Mouse (Mus musculus) heart, postnatal 25 days (tissue): ENCODE data around the gene Uncx. TPM values are rescaled to one million over a fixed set of nuclear protein-coding genes. Genes with fewer than 3 reads are reported as not detected.

Experiments
- DNase-seq: peaks from one replicate; pipeline ENCODE4 v3.0.0; 2022; ENCODE audit warnings: low spot score
- intact Hi-C: fragments of 180-260 bp; cut with DNase I; formaldehyde crosslinking; loops from one replicate; pipeline ENCODE4 v1.15.1; 2025
- total RNA-seq, 2 experiments: library from RNA; stranded (reverse); gene quantifications; 2 replicates each; pipeline ENCODE4 v1.2.3; 2021

Uncx gene
- not detected for total RNA-seq

GRCm38 (mm10) chr5:139543214-139543613 is at the start of gene Uncx:
TSS of gene Uncx (plus strand) at chr5:139543494.
- DNase-seq = no peak
- intact Hi-C loops = no loop called here

GRCm38 (mm10) chr5:139493690-139494089 is 49.6 kb upstream of the Uncx start:
- intact Hi-C loops = no loop called here

DNA sequence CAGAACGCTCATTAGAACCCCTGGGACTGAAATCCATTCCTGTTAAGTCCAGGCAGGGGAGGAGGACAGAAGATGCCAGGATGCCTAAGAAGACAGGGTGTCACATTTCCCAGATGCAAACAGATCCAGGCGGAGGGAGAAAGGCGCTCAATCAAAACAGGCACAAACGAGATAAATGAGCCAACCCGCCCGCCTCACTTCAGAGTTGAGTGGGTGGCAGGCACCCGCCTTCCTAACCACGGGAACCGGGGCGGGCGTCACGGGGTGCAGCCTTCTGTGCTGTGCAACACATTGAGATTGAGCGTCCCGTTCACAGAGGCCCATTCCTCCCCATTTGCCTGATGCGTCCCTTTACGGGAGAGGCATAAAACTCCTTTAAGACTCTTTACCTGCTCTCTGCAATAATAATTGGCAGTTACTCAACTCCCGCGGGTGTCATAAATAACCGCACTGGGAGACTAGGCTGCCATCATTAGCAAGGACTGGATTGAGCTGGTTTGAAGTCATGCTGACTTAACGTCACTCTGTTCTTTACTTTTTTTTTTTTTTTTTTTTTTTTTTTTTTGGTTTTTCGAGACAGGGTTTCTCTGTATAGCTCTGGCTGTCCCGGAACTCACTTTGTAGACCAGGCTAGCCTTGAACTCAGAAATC is 48.1 kb upstream of the Uncx start:
- no peak for DNase-seq
- intact Hi-C loops = no loop called here

More at GRCm38 (mm10) chr5:139493690-139494089, 49.6 kb upstream of the Uncx start:
- DNase-seq = no peak

DNA sequence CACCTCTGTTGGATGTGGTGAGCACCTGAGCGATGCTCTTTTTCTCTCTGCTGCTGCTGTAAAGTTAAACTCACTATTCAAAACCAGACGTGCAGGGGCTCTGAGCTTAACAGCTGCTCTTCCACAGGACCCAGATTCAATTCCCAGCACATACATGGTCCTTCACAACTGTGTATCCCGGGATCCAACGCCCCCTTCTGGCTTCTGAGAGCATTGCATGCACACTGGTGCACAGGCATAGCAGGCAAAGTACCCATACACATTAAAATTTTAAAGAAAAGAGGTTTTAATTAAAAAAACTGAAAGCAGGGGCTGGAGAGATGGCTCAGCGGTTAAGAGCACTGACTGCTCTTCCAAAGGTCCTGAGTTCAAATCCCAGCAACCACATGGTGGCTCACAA is 46.4 kb upstream of the Uncx start:
- intact Hi-C loops = no loop called here
- no peak for DNase-seq

GRCm38 (mm10) chr5:139498791-139499190 is 44.5 kb upstream of the Uncx start:
- intact Hi-C loops = no loop called here
- no peak for DNase-seq

- intact Hi-C loops = no loop called here
- no peak for DNase-seq
Measured at GRCm38 (mm10) chr5:139502281-139502680, 41.0 kb upstream of the Uncx start.

DNA sequence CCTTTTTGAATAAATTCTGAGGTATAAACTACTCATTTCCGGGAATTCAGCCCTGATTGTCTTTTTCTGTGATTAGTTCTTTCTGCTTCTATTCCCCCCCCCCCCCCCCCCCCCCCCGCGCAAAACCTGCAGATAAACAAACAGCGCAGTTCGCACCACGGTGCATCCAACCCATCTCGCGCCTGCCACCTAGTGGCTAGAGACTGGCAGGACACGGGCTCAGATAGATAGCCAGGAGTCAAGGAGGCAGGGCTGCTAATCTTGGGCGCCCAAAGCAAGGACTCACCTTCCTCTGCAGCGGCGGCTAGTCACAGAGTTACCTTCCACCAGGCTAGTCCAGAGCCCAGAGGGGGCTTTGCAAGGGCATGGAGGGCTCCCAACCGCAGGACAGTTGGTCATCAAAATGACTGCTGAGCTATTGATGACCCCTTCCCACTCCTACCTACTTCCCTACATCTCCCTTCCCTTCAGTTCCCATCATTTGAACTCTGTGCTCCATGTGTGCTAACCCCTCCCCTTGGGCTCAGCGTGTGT is 38.2 kb upstream of the Uncx start:
- intact Hi-C loops = loop anchor here (1.0 to 2.0 kb wide), 3 partner anchors 142 to 222 kb away; no protein-coding TSS in a partner anchor
- DNase-seq = peak; percentile 54

DNA sequence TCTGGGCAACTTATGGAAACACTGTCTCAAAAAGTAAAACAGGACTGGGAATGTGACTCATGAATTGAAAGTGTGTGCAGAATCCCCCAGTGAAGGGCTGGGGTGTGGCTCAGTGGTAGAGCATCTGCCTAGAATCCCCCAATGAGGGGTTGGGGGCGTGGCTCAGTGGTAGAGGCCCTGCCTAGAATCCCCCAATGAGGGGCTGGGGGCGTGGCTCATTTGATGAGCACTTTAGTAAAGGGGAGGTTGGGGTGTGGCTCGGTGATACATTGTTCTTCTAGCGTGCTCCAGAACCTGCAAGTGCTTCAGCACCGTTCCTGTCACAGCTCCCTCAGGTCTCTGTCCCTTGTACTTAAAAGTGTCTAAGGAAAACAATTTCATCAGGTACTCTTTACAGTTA is 37.1 kb upstream of the Uncx start:
- intact Hi-C loops = no loop called here

GRCm38 (mm10) chr5:139510682-139511366 is 32.5 kb upstream of the Uncx start:
- intact Hi-C loops = loop anchor here (1.0 kb wide), 1 partner anchor 157 kb away; no protein-coding TSS in a partner anchor

More for the DNA sequence above, 37.1 kb upstream of the Uncx start:
- no peak for DNase-seq

DNA sequence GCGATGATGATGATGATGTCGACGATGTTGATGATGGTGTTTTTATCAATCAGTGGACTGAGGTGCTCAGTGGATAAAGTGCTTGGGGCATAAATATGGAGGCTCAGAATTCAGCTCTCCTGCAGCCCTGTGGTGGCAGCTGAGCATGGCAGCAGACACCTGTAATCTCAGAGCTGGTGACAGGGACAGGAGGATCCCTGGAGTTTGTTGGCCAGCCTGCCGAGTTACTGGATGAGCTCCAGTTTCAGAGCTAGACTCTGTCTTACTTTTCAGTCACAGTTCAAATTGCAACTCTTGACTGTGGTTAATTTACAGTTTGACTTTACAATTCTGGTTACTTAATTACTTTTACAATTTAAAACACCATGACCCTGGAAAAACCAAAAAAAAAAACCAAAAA is 31.1 kb upstream of the Uncx start:
- intact Hi-C loops = no loop called here
- no peak for DNase-seq

More at GRCm38 (mm10) chr5:139510682-139511366, 32.5 kb upstream of the Uncx start:
- DNase-seq = no peak

DNA sequence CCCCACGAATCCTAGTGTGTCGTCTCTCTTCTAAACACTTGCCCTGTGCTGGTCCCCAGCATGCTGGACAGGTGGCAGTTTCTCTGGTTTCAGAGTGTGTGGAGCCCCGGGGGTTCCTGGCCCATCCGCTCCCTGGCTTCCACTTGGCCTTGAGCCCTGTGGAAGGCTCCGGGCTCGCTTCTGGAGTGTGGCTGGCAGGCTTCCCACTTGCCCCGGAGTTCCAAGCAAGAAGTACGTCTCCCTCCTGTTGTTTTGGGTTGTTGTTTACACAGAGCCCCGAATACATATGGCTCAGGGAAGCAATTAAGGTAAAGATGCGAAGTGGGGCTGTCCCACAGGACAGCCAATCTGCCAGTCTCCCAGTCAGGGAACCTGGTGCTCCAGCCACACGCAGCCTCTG is 27.0 kb upstream of the Uncx start:
- DNase-seq = no peak
- intact Hi-C loops = no loop called here

GRCm38 (mm10) chr5:139520069-139520834 is 23.0 kb upstream of the Uncx start:
- DNase-seq = no peak
- intact Hi-C loops = no loop called here

DNA sequence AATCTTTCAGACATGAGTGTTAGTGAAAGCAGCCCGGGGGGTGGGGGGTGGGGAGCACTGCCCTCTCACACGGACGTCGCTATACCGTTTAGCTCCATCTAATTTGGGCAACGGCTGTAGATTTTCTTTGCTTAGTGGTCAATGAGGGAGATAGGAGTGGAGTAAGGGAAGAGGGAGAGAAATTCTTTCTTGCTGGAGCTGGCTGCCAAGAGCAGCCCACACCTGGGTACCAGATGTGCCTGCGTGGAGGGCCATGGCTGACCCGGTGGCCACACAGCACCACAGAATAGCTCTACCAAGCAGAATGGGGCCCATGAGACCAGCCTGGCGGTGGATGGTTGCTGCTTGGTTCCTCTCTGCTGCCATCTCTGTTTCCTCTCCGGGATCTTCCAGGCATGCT is 21.3 kb upstream of the Uncx start:
- no peak for DNase-seq
- intact Hi-C loops = no loop called here

- DNase-seq = no peak
- intact Hi-C loops = no loop called here
Measured at GRCm38 (mm10) chr5:139528851-139529250, 14.4 kb upstream of the Uncx start.

GRCm38 (mm10) chr5:139535386-139535919 is 7.8 kb upstream of the Uncx start:
- DNase-seq = no peak
- intact Hi-C loops = no loop called here

- DNase-seq = no peak
- intact Hi-C loops = loop anchor here (1.0 kb wide), 2 partner anchors 132 to 214 kb away; no protein-coding TSS in a partner anchor
Measured at GRCm38 (mm10) chr5:139536211-139536910, 6.9 kb upstream of the Uncx start.

GRCm38 (mm10) chr5:139536911-139537738 is 6.2 kb upstream of the Uncx start:
- intact Hi-C loops = loop anchor here (1.0 kb wide), 2 partner anchors 131 to 213 kb away; no protein-coding TSS in a partner anchor
- no peak for DNase-seq

DNA sequence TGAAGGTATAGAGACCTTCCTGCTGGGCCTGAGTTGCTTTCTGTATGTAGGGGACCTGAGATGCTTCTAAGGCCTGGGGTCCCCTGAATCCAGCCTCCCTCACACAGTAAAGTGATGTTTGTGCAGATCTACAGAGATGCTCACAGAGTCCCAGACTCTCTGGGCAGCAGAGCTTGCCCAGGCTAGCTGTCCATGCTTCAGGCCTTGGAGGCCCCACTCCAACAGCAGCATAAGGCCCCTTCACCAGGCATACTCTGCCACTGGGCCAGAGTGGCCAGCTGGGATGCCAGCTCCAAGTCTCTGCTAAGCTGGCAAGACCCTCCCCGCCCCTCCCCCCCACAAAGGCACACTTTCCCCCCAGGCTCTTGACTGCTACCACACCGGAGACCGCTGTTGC is 5.6 kb upstream of the Uncx start:
- DNase-seq = no peak
- intact Hi-C loops = no loop called here
